Mouse (Mus musculus) megakaryocyte, adult 5-6 weeks (primary cell): ENCODE data around the gene Stk39. TPM values are rescaled to one million over a fixed set of nuclear protein-coding genes. Genes with fewer than 3 reads are reported as not detected.

Experiments
- ATAC-seq: 2 replicates; pipeline ENCODE4 v1.8.0; 2016; ENCODE audit warnings: mild to moderate bottlenecking, inconsistent platforms; ENCODE audit not compliant: poor library complexity, severe bottlenecking
- total RNA-seq, 2 experiments: library from RNA; stranded (forward) in 1 of 2; stranded (reverse) in 1 of 2; fragments of 153-499, 151-499 nt in 1 of 2; fragments of 221-1000, 200-1000 nt in 1 of 2; gene quantifications; 2 replicates each; pipeline versions ENCODE4 v1.2.3 to v1.2.4; 2015 to 2017

Stk39 gene
- total RNA-seq, 2 experiments from 2014 or later: 3.9 to 6.2 TPM

- peak; percentile 56 for ATAC-seq
Observed at GRCm38 (mm10) chr2:68349593-68350383, 122.3 kb downstream of the Stk39 start.

GRCm38 (mm10) chr2:68348966-68349365, 123.1 kb downstream of the Stk39 start:
- no peak for ATAC-seq

- ATAC-seq: no peak
Observed at GRCm38 (mm10) chr2:68346606-68347237, 125.3 kb downstream of the Stk39 start.

- no peak for ATAC-seq
Observed at GRCm38 (mm10) chr2:68345269-68345668, 126.8 kb downstream of the Stk39 start.

GRCm38 (mm10) chr2:68343751-68344150, 128.3 kb downstream of the Stk39 start:
- ATAC-seq: no peak

- no peak for ATAC-seq
Observed at GRCm38 (mm10) chr2:68342122-68342646, 129.9 kb downstream of the Stk39 start.

GRCm38 (mm10) chr2:68336913-68337312, 135.2 kb downstream of the Stk39 start:
- no peak for ATAC-seq

GRCm38 (mm10) chr2:68334945-68335344, 137.1 kb downstream of the Stk39 start:
- no peak for ATAC-seq

GRCm38 (mm10) chr2:68325306-68325705, 146.8 kb downstream of the Stk39 start:
- no peak for ATAC-seq

GRCm38 (mm10) chr2:68321230-68321629, 150.8 kb downstream of the Stk39 start:
- no peak for ATAC-seq

- ATAC-seq: no peak
Observed at GRCm38 (mm10) chr2:68320670-68321069, 151.4 kb downstream of the Stk39 start.

- no peak for ATAC-seq
Observed at GRCm38 (mm10) chr2:68318452-68318851, 153.6 kb downstream of the Stk39 start.

GRCm38 (mm10) chr2:68317895-68318294, 154.2 kb downstream of the Stk39 start:
- no peak for ATAC-seq

- ATAC-seq: no peak
Observed at GRCm38 (mm10) chr2:68317452-68317851, 154.6 kb downstream of the Stk39 start.

GRCm38 (mm10) chr2:68315258-68315657, 156.8 kb downstream of the Stk39 start:
- no peak for ATAC-seq

GRCm38 (mm10) chr2:68310121-68310520, 161.9 kb downstream of the Stk39 start:
- ATAC-seq: no peak

- no peak for ATAC-seq
Observed at GRCm38 (mm10) chr2:68306519-68306918, 165.5 kb downstream of the Stk39 start.

- no peak for ATAC-seq
Observed at GRCm38 (mm10) chr2:68304771-68305460, 167.2 kb downstream of the Stk39 start.

- no peak for ATAC-seq
Observed at GRCm38 (mm10) chr2:68301811-68302542, 170.1 kb downstream of the Stk39 start.

GRCm38 (mm10) chr2:68298356-68298755, 173.7 kb downstream of the Stk39 start:
- no peak for ATAC-seq

GRCm38 (mm10) chr2:68297955-68298354, 174.1 kb downstream of the Stk39 start:
- no peak for ATAC-seq
